Mouse (Mus musculus) neutrophil, adult 5-6 weeks (primary cell): ENCODE data around the gene Slu7. TPM values are rescaled to one million over a fixed set of nuclear protein-coding genes. Genes with fewer than 3 reads are reported as not detected.

Source experiments
- ATAC-seq: fragments of 151-379, 151-347 bp; 2 replicates; pipeline ENCODE4 v1.8.0; 2017; ENCODE audit warnings: mild to moderate bottlenecking, moderate TSS enrichment; ENCODE audit not compliant: insufficient number of reproducible peaks, poor library complexity, low FRiP score, severe bottlenecking; ENCODE audit errors: extremely low read depth
- total RNA-seq: library from RNA; stranded (forward); fragments of 200-1000 nt; gene quantifications from 2 replicates; pipeline ENCODE4 v1.2.3, GENCODE M21; 2017

The Slu7 gene
- total RNA-seq, 1 experiment from 2014 or later, result 131 TPM

- ATAC-seq, result peak; percentile 66; the same call in 1 of the 2 replicates
Measured at GRCm38 (mm10) chr11:43412771-43413451, 20.6 kb upstream of the Slu7 start.

- ATAC-seq, result no peak
Measured at GRCm38 (mm10) chr11:43417201-43417600, 16.3 kb upstream of the Slu7 start.

DNA sequence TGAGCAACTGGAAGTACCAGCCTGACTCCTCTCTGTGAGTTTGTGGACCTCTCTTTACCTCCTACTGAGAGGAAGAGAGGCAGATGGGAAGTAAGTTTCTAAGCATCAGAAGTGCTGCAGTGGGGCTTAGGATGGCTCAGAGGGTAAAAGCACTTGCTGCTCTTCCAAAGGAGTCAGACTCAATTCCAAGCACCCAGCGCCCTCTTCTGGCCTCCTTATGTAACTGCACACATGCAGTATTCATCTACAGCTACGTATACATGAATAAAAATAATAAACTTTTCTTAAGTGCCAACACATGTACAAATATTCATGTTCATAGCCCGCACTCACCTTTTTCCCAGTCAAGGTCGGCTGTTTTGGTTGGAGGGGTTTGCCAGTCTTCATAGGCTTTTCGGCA, 9.2 kb upstream of the Slu7 start:
- no peak for ATAC-seq

- ATAC-seq, result no peak
Measured at GRCm38 (mm10) chr11:43425166-43425709, 8.3 kb upstream of the Slu7 start.

DNA sequence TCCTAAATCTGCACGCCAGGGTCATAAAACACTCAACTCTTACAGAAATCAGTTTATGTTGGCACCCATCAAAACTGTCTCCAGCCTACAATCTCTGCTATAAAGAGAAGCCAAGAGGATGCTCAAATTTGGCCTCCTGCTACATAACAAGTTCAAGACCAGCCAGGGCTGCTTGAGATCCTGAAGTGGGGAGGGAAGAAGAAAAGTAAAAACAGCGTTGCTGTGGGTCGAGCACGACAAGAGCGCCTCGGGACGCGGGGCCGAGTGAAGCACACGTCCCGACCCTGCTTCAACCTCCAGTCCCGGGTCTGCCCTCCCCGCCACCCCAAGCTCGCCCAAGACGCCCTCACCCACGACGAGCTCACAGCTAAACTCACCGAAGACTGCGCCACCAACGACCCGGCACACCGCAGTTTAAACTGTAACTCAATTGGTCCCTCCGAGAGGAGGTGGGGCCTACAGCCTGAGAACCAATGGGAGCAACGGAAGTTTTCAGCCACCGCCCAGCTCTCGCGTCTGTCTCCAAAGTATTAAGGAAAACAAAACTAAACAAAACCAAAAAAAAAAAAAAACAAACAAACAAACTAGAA, 7.6 kb upstream of the Slu7 start, which contains the start of gene Pttg1:
Pttg1 (minus strand) TSS at position 428 of the 590 bp plus-strand sequence.
- ATAC-seq, result peak; percentile 100

- no peak for ATAC-seq
Measured at GRCm38 (mm10) chr11:43426414-43426884, 7.1 kb upstream of the Slu7 start.

GRCm38 (mm10) chr11:43434024-43434407, 472 bp downstream of the Slu7 start:
- ATAC-seq, result no peak

GRCm38 (mm10) chr11:43441121-43441520, 7.6 kb downstream of the Slu7 start:
- ATAC-seq, result no peak

DNA sequence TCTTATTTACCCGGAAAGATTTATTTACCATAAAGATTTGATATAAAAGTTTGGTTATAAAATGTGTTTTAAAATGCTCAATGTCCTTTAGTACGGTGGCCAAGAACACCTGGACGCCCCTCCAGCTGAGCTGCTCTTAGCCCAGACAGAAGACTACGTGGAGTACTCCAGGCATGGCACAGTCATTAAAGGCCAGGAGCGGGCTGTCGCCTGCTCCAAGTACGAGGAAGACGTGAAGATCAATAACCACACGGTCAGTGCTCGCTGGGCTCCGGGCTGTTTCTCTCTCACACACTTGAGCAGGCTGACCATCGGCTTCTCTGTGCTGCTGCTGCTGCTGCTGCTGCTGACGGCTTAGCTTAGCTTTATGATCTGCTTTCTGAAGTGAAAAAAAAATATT, 9.6 kb downstream of the Slu7 start:
- ATAC-seq, result no peak

- ATAC-seq, result no peak
Measured at GRCm38 (mm10) chr11:43449916-43450315, 16.4 kb downstream of the Slu7 start.

GRCm38 (mm10) chr11:43451322-43451721, 17.8 kb downstream of the Slu7 start:
- no peak for ATAC-seq

- ATAC-seq, result no peak
Measured at GRCm38 (mm10) chr11:43452266-43452665, 18.7 kb downstream of the Slu7 start.

- no peak for ATAC-seq
Measured at GRCm38 (mm10) chr11:43463204-43463603, 29.7 kb downstream of the Slu7 start.

GRCm38 (mm10) chr11:43470118-43470517, 36.6 kb downstream of the Slu7 start:
- no peak for ATAC-seq

DNA sequence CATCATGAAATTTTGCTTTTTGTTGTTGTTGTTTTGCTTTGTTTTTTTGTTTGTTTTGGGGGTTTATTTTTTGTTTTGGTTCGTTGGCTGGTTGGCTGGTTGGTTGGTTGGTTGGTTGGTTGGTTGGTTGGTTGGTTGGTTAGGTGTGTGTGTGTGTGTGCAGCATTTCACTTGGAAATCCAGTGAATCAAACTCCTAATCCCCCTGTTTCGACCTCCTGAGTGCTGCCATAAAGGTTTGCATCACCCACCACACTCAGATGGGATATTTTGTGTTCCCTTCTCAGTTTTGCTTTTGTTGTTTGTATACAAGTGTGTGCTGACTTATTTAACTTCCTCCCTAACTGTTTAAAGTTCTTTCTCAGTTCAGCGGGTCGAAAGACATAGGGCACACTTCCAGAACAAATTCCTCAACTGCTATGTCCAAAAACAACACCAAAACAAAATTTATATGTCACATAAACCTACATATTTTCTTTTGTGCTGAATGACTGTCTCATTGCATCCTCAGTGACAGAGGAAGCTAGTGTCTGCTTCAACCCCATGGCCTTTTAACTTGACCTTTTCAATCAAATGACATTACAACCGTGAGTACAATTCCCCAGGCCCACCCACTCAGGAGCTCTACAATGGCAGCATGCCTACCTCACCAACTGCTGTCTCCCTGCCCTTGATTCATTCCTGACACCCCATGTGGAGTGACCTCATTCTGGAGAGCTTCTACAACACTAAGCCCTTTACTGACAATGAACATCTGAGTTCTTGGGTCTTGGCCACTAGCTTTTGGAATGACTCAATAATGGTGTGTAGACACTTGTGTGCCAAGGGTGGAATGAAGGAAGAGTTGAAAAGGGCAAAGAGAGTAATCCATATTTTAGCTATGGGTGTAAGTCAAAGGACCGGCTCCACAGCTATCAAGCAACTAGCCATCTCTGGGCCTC, 37.6 kb downstream of the Slu7 start:
- no peak for ATAC-seq

- no peak for ATAC-seq
Measured at GRCm38 (mm10) chr11:43473115-43473514, 39.6 kb downstream of the Slu7 start.

GRCm38 (mm10) chr11:43473635-43474224, 40.2 kb downstream of the Slu7 start:
- no peak for ATAC-seq

GRCm38 (mm10) chr11:43474225-43474774, 40.8 kb downstream of the Slu7 start, which contains the start of gene C1qtnf2:
TSS of gene C1qtnf2 (plus strand) at chr11:43474276.
- 0 out of 2 replicates have a peak, but pooled peaks have one; percentile 23 for ATAC-seq
